Mouse (Mus musculus): ENCODE results near the gene Pelo. TPM values are rescaled to one million over a fixed set of nuclear protein-coding genes. Genes with fewer than 3 reads are reported as not detected.

Pelo gene
- polyA plus RNA-seq, 2 experiments: 4.9 to 19.2 TPM

GRCm38 (mm10) chr13:115071431-115071830 lies 18.6 kb downstream of the Pelo start:
- no peak overlapping the region for H3K4me3 ChIP-seq (ENCODE audit: insufficient read depth in 1 of 2, low read depth in 2 of 2, low read length in 2 of 2)
- ATAC-seq (ENCODE audit: insufficient read depth): no peak
- no peak for DNase-seq (ENCODE audit: low read depth in 3 of 3, low spot score in 3 of 3)
- no peak overlapping the region for H3K27ac ChIP-seq
- TF ChIP-seq EP300 (IDR thresholded peaks at IDR 0.05; ENCODE audit: low read depth): no peak
- no peak for TF ChIP-seq CTCF (IDR thresholded peaks at IDR 0.05; ENCODE audit: low read depth)
- H3K9me3 ChIP-seq (ENCODE audit: control insufficient read depth, low read length): no peaks in the 10 kb centered on the region
- no peaks in the 10 kb centered on the region for H3K4me1 ChIP-seq (replicated peaks; ENCODE audit: control insufficient read depth in 2 of 2, insufficient read depth in 2 of 2, low read length in 1 of 2)
- H3K9ac ChIP-seq (replicated peaks): no peak overlapping the region
- H3K27me3 ChIP-seq (ENCODE audit: control insufficient read depth, insufficient read depth, low read length): no peaks in the 10 kb centered on the region
- H3K36me3 ChIP-seq (replicated peaks; ENCODE audit: control insufficient read depth, insufficient read depth, low read depth): no peaks in the 10 kb centered on the region
- H3K4me2 ChIP-seq (ENCODE audit: low read depth): no peak overlapping the region
- WGBS (ENCODE audit: insufficient replicate concordance): 58% methylated on average over 3 of the region's 3 CpGs

GRCm38 (mm10) chr13:115067968-115068330 lies 22.0 kb downstream of the Pelo start:
- Histone ChIP-seq H3K4me2 (ENCODE audit: low read depth) (no peak overlapping the region), H3K9me3 (ENCODE audit: control insufficient read depth, low read length) (no peaks in the 10 kb centered on the region), H3K36me3 (replicated peaks; ENCODE audit: control insufficient read depth, insufficient read depth, low read depth) (no peaks in the 10 kb centered on the region), H3K27ac (no peak overlapping the region), H3K27me3 (ENCODE audit: control insufficient read depth, insufficient read depth, low read length) (no peaks in the 10 kb centered on the region), H3K4me1 (replicated peaks; ENCODE audit: control insufficient read depth in 2 of 2, insufficient read depth in 2 of 2, low read length in 1 of 2) (no peaks in the 10 kb centered on the region), H3K9ac (replicated peaks) (no peak overlapping the region), H3K4me3 (ENCODE audit: insufficient read depth in 1 of 2, low read depth in 2 of 2, low read length in 2 of 2) (no peak overlapping the region)
- TF ChIP-seq EP300 (IDR thresholded peaks at IDR 0.05; ENCODE audit: low read depth) (no peak), CTCF (IDR thresholded peaks at IDR 0.05; ENCODE audit: low read depth) (no peak)
- ATAC-seq (ENCODE audit: insufficient read depth): no peak
- WGBS (ENCODE audit: insufficient replicate concordance): 60% methylated on average over 1 of the region's 1 CpGs
- no peak for DNase-seq (ENCODE audit: low read depth in 3 of 3, low spot score in 3 of 3)

GRCm38 (mm10) chr13:115067324-115067967 lies 22.5 kb downstream of the Pelo start:
- TF ChIP-seq EP300 (IDR thresholded peaks at IDR 0.05; ENCODE audit: low read depth): no peak
- no peak for TF ChIP-seq CTCF (IDR thresholded peaks at IDR 0.05; ENCODE audit: low read depth)
- no peaks in the 10 kb centered on the region for H3K4me1 ChIP-seq (replicated peaks; ENCODE audit: control insufficient read depth in 2 of 2, insufficient read depth in 2 of 2, low read length in 1 of 2)
- no peak overlapping the region for H3K9ac ChIP-seq (replicated peaks)
- no peak overlapping the region for H3K4me2 ChIP-seq (ENCODE audit: low read depth)
- ATAC-seq (ENCODE audit: insufficient read depth) (no peak), DNase-seq (ENCODE audit: low read depth in 3 of 3, low spot score in 3 of 3) (no peak)
- no peaks in the 10 kb centered on the region for H3K9me3 ChIP-seq (ENCODE audit: control insufficient read depth, low read length)
- H3K4me3 ChIP-seq (ENCODE audit: insufficient read depth in 1 of 2, low read depth in 2 of 2, low read length in 2 of 2): no peak overlapping the region
- no peaks in the 10 kb centered on the region for H3K27me3 ChIP-seq (ENCODE audit: control insufficient read depth, insufficient read depth, low read length)
- 68% methylated on average over 4 of the region's 4 CpGs for WGBS (ENCODE audit: insufficient replicate concordance)
- no peaks in the 10 kb centered on the region for H3K36me3 ChIP-seq (replicated peaks; ENCODE audit: control insufficient read depth, insufficient read depth, low read depth)
- no peak overlapping the region for H3K27ac ChIP-seq

- H3K27ac ChIP-seq: no peak overlapping the region
- ATAC-seq (ENCODE audit: insufficient read depth): no peak
- no peaks in the 10 kb centered on the region for H3K36me3 ChIP-seq (replicated peaks; ENCODE audit: control insufficient read depth, insufficient read depth, low read depth)
- no peaks in the 10 kb centered on the region for H3K4me1 ChIP-seq (replicated peaks; ENCODE audit: control insufficient read depth in 2 of 2, insufficient read depth in 2 of 2, low read length in 1 of 2)
- WGBS (ENCODE audit: insufficient replicate concordance): 62% methylated on average over 5 of the region's 5 CpGs
- H3K27me3 ChIP-seq (ENCODE audit: control insufficient read depth, insufficient read depth, low read length): no peaks in the 10 kb centered on the region
- TF ChIP-seq CTCF (IDR thresholded peaks at IDR 0.05; ENCODE audit: low read depth) (no peak), EP300 (IDR thresholded peaks at IDR 0.05; ENCODE audit: low read depth) (no peak)
- DNase-seq (ENCODE audit: low read depth in 3 of 3, low spot score in 3 of 3): no peak
- no peak overlapping the region for H3K9ac ChIP-seq (replicated peaks)
- no peak overlapping the region for H3K4me3 ChIP-seq (ENCODE audit: insufficient read depth in 1 of 2, low read depth in 2 of 2, low read length in 2 of 2)
- no peak overlapping the region for H3K4me2 ChIP-seq (ENCODE audit: low read depth)
- H3K9me3 ChIP-seq (ENCODE audit: control insufficient read depth, low read length): no peaks in the 10 kb centered on the region
Measured at GRCm38 (mm10) chr13:115057555-115057954, 32.4 kb downstream of the Pelo start.

- DNase-seq (ENCODE audit: low read depth in 3 of 3, low spot score in 3 of 3) (no peak), ATAC-seq (ENCODE audit: insufficient read depth) (no peak)
- H3K27me3 ChIP-seq (ENCODE audit: control insufficient read depth, insufficient read depth, low read length): no peaks in the 10 kb centered on the region
- no peaks in the 10 kb centered on the region for H3K9me3 ChIP-seq (ENCODE audit: control insufficient read depth, low read length)
- H3K27ac ChIP-seq: no peak overlapping the region
- no peaks in the 10 kb centered on the region for H3K36me3 ChIP-seq (replicated peaks; ENCODE audit: control insufficient read depth, insufficient read depth, low read depth)
- no peak overlapping the region for H3K4me3 ChIP-seq (ENCODE audit: insufficient read depth in 1 of 2, low read depth in 2 of 2, low read length in 2 of 2)
- no peak overlapping the region for H3K9ac ChIP-seq (replicated peaks)
- no peaks in the 10 kb centered on the region for H3K4me1 ChIP-seq (replicated peaks; ENCODE audit: control insufficient read depth in 2 of 2, insufficient read depth in 2 of 2, low read length in 1 of 2)
- TF ChIP-seq CTCF (IDR thresholded peaks at IDR 0.05; ENCODE audit: low read depth) (no peak), EP300 (IDR thresholded peaks at IDR 0.05; ENCODE audit: low read depth) (no peak)
- H3K4me2 ChIP-seq (ENCODE audit: low read depth): no peak overlapping the region
- 45% methylated on average over 9 of the region's 9 CpGs for WGBS (ENCODE audit: insufficient replicate concordance)
Measured at GRCm38 (mm10) chr13:115054783-115055182, 35.2 kb downstream of the Pelo start.
